Mouse (Mus musculus): ENCODE data around the gene Shank2. TPM values are rescaled to one million over a fixed set of nuclear protein-coding genes. Genes with fewer than 3 reads are reported as not detected.

The Shank2 gene
- polyA plus RNA-seq, 1 experiment from 2014 or later: 0.49 TPM

DNA sequence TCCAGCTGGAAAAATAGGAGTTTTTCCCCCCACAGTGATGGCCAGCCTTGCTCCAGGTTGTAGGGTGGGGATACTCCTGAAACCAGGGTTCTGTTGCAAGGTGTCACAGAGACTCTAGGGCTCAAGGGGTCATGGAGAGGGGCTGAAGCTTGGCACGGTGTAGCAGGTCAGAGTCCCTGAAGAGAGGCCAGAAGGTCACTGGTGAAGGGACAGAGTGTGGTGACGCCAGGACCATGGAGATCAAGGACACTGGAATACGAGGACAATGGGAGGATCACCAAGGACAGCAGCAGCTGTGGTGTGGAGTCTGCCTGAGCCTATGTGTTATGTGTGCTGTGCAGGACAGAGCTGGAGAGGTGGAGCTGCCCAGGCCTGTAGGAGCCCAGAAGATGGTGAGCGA is 6.4 kb downstream of the Shank2 start:
- H3K27ac ChIP-seq (replicated peaks in 1 of 2; ENCODE audit: control insufficient read depth in 1 of 2, insufficient read depth in 1 of 2, low read depth in 2 of 2, low read length in 2 of 2): no peak overlapping the region
- no peak overlapping the region for H3K4me3 ChIP-seq (ENCODE audit: control insufficient read depth in 1 of 2, insufficient read depth in 1 of 2, low read depth in 1 of 2, low read length in 2 of 2)
- no peaks in the 10 kb centered on the region for H3K27me3 ChIP-seq (ENCODE audit: control insufficient read depth, insufficient read depth, low read length)
- no peak overlapping the region for H3K4me2 ChIP-seq (ENCODE audit: low read length)
- no peaks in the 10 kb centered on the region for H3K4me1 ChIP-seq (ENCODE audit: control insufficient read depth in 2 of 2, insufficient read depth in 2 of 2, low read length in 2 of 2)
- WGBS: 65% methylated on average over 4 of the region's 4 CpGs
- H3K36me3 ChIP-seq (ENCODE audit: control insufficient read depth, insufficient read depth, low read length): no peaks in the 10 kb centered on the region
- ATAC-seq (ENCODE audit: insufficient number of reproducible peaks, insufficient read depth, low FRiP score, low read depth): no peak
- H3K9ac ChIP-seq (ENCODE audit: low read length): no peak overlapping the region
- H3K9me3 ChIP-seq (ENCODE audit: control insufficient read depth, low read length): no peaks in the 10 kb centered on the region

DNA sequence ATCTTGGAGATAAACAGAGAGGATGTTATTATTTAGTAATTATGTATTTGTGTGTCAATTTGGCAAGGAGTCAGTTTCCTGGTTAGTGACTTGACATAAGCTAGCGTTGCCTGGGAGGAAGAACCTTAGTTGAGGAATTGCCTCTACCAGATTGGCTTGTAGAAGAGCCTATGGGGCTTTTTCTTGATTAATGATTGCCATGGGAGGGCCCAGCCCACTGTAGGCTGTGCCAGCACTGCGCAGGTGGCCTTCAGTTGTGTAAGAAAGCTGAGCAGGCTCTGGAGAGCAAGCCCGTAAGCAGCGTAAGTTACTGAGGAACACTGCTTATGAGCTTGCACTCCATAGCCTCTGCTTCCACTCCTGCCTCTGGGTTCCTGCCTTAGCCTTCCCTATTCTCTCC is 7.3 kb downstream of the Shank2 start:
- Histone ChIP-seq H3K4me2 (ENCODE audit: low read length) (no peak overlapping the region), H3K27me3 (ENCODE audit: control insufficient read depth, insufficient read depth, low read length) (no peaks in the 10 kb centered on the region), H3K27ac (replicated peaks in 1 of 2; ENCODE audit: control insufficient read depth in 1 of 2, insufficient read depth in 1 of 2, low read depth in 2 of 2, low read length in 2 of 2) (no peak overlapping the region), H3K9ac (ENCODE audit: low read length) (no peak overlapping the region), H3K9me3 (ENCODE audit: control insufficient read depth, low read length) (no peaks in the 10 kb centered on the region), H3K4me3 (ENCODE audit: control insufficient read depth in 1 of 2, insufficient read depth in 1 of 2, low read depth in 1 of 2, low read length in 2 of 2) (no peak overlapping the region), H3K36me3 (ENCODE audit: control insufficient read depth, insufficient read depth, low read length) (no peaks in the 10 kb centered on the region), H3K4me1 (ENCODE audit: control insufficient read depth in 2 of 2, insufficient read depth in 2 of 2, low read length in 2 of 2) (no peaks in the 10 kb centered on the region)
- 75% methylated on average over 4 of the region's 4 CpGs for WGBS
- no peak for ATAC-seq (ENCODE audit: insufficient number of reproducible peaks, insufficient read depth, low FRiP score, low read depth)

DNA sequence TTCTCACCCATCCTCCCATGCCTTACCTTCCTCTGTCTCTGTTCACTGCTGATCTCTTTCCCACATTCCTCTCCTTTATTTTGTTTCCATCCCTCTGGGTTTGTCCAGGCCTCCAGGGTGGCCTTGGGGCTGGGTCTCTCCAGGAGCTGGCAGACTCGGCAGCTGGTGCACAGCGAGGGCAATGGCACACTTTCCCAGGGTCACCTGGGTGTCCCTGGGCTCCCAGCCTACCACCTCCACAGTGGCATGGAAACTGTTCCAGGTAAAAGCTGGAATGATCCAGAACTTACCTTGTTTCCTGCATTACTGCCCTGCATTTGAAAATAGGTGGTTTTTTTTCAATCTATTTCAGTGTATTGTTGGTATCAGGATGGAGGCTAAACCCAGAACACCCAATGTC is 12.8 kb downstream of the Shank2 start:
- no peak overlapping the region for H3K9ac ChIP-seq (ENCODE audit: low read length)
- WGBS: 63% methylated on average over 2 of the region's 2 CpGs
- H3K4me2 ChIP-seq (ENCODE audit: low read length): no peak overlapping the region
- no peaks in the 10 kb centered on the region for H3K36me3 ChIP-seq (ENCODE audit: control insufficient read depth, insufficient read depth, low read length)
- H3K4me3 ChIP-seq (ENCODE audit: control insufficient read depth in 1 of 2, insufficient read depth in 1 of 2, low read depth in 1 of 2, low read length in 2 of 2): no peak overlapping the region
- H3K27me3 ChIP-seq (ENCODE audit: control insufficient read depth, insufficient read depth, low read length): no peaks in the 10 kb centered on the region
- ATAC-seq (ENCODE audit: insufficient number of reproducible peaks, insufficient read depth, low FRiP score, low read depth): no peak
- no peaks in the 10 kb centered on the region for H3K4me1 ChIP-seq (ENCODE audit: control insufficient read depth in 2 of 2, insufficient read depth in 2 of 2, low read length in 2 of 2)
- H3K27ac ChIP-seq (replicated peaks in 1 of 2; ENCODE audit: control insufficient read depth in 1 of 2, insufficient read depth in 1 of 2, low read depth in 2 of 2, low read length in 2 of 2): no peak overlapping the region
- no peaks in the 10 kb centered on the region for H3K9me3 ChIP-seq (ENCODE audit: control insufficient read depth, low read length)

DNA sequence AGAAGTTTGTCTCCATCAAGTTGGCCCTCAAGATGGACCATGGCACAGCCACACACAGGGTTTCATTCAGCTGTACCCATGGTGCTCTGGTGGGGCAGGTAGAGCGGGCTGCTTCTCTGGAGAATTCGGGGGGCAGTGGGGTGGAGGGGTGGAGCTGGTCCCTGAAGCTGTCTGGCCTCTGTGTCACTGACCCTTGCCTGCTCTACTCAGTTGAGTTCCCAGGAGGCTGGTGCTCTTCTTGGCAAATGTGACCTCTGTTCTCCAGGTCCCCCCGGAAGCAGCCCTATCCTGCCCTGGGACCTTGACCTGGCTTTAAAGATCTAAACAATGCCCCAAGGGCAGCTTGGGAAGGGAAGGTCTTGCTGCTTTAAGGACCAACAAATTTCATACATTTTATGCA is 20.1 kb downstream of the Shank2 start:
- 79% methylated on average over 3 of the region's 3 CpGs for WGBS

DNA sequence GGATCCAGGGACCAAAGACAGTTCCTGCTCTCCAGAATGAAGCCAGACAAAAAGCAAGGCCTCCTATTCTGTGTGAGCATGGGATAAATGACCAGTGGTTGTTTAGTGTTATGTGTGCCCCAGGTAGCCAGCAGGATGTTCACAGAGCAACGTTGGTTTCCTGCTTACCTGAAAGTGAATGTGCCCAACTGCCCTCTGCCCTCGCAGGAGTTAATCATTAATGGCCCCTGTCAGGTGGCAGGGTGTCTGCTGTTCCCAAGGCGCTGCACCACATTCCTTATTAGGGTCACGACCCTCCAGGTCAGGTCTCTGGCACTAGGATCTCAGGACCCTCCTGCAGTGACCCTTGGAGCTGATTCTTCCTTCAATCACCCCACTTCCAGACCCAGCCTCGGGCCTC is 21.0 kb downstream of the Shank2 start:
- 42% methylated on average over 5 of the region's 5 CpGs for WGBS
- Histone ChIP-seq H3K4me2 (ENCODE audit: low read length) (no peak overlapping the region), H3K36me3 (ENCODE audit: control insufficient read depth, insufficient read depth, low read length) (no peaks in the 10 kb centered on the region), H3K4me1 (ENCODE audit: control insufficient read depth in 2 of 2, insufficient read depth in 2 of 2, low read length in 2 of 2) (no peaks in the 10 kb centered on the region), H3K4me3 (ENCODE audit: control insufficient read depth in 1 of 2, insufficient read depth in 1 of 2, low read depth in 1 of 2, low read length in 2 of 2) (no peak overlapping the region), H3K9me3 (ENCODE audit: control insufficient read depth, low read length) (no peaks in the 10 kb centered on the region), H3K27ac (replicated peaks in 1 of 2; ENCODE audit: control insufficient read depth in 1 of 2, insufficient read depth in 1 of 2, low read depth in 2 of 2, low read length in 2 of 2) (no peak overlapping the region), H3K9ac (ENCODE audit: low read length) (no peak overlapping the region), H3K27me3 (ENCODE audit: control insufficient read depth, insufficient read depth, low read length) (no peaks in the 10 kb centered on the region)
- ATAC-seq (ENCODE audit: insufficient number of reproducible peaks, insufficient read depth, low FRiP score, low read depth): no peak

More for the DNA sequence above, 20.1 kb downstream of the Shank2 start:
- Histone ChIP-seq H3K9ac (ENCODE audit: low read length) (no peak overlapping the region), H3K4me3 (ENCODE audit: control insufficient read depth in 1 of 2, insufficient read depth in 1 of 2, low read depth in 1 of 2, low read length in 2 of 2) (no peak overlapping the region), H3K27me3 (ENCODE audit: control insufficient read depth, insufficient read depth, low read length) (no peaks in the 10 kb centered on the region), H3K27ac (replicated peaks in 1 of 2; ENCODE audit: control insufficient read depth in 1 of 2, insufficient read depth in 1 of 2, low read depth in 2 of 2, low read length in 2 of 2) (no peak overlapping the region), H3K36me3 (ENCODE audit: control insufficient read depth, insufficient read depth, low read length) (no peaks in the 10 kb centered on the region), H3K9me3 (ENCODE audit: control insufficient read depth, low read length) (no peaks in the 10 kb centered on the region), H3K4me2 (ENCODE audit: low read length) (no peak overlapping the region), H3K4me1 (ENCODE audit: control insufficient read depth in 2 of 2, insufficient read depth in 2 of 2, low read length in 2 of 2) (no peaks in the 10 kb centered on the region)
- ATAC-seq (ENCODE audit: insufficient number of reproducible peaks, insufficient read depth, low FRiP score, low read depth): no peak

DNA sequence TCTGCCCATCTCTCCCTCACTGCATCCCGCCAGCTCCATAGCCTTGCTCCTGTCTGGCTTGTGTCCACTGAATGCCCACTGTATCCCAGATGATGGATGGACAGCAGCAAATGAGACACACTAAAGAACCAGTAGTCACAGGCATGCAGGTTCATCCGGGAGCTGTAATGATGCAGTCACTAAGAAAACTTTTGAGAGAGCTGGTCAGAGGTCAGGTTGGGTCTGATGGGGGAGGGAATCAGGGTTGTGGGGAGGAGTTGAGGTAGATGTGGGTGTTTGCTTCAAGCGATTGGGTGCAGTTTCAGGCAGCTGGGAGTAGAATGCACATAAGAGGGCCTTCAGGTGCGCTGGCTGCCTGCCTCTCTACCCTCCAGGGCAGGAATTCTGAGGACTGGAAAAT is 21.8 kb downstream of the Shank2 start:
- Histone ChIP-seq H3K27ac (replicated peaks in 1 of 2; ENCODE audit: control insufficient read depth in 1 of 2, insufficient read depth in 1 of 2, low read depth in 2 of 2, low read length in 2 of 2) (no peak overlapping the region), H3K4me3 (ENCODE audit: control insufficient read depth in 1 of 2, insufficient read depth in 1 of 2, low read depth in 1 of 2, low read length in 2 of 2) (no peak overlapping the region), H3K36me3 (ENCODE audit: control insufficient read depth, insufficient read depth, low read length) (no peaks in the 10 kb centered on the region), H3K4me2 (ENCODE audit: low read length) (no peak overlapping the region), H3K27me3 (ENCODE audit: control insufficient read depth, insufficient read depth, low read length) (no peaks in the 10 kb centered on the region), H3K9me3 (ENCODE audit: control insufficient read depth, low read length) (no peaks in the 10 kb centered on the region), H3K4me1 (ENCODE audit: control insufficient read depth in 2 of 2, insufficient read depth in 2 of 2, low read length in 2 of 2) (no peaks in the 10 kb centered on the region), H3K9ac (ENCODE audit: low read length) (no peak overlapping the region)
- WGBS: 65% methylated on average over 4 of the region's 4 CpGs
- ATAC-seq (ENCODE audit: insufficient number of reproducible peaks, insufficient read depth, low FRiP score, low read depth): no peak

DNA sequence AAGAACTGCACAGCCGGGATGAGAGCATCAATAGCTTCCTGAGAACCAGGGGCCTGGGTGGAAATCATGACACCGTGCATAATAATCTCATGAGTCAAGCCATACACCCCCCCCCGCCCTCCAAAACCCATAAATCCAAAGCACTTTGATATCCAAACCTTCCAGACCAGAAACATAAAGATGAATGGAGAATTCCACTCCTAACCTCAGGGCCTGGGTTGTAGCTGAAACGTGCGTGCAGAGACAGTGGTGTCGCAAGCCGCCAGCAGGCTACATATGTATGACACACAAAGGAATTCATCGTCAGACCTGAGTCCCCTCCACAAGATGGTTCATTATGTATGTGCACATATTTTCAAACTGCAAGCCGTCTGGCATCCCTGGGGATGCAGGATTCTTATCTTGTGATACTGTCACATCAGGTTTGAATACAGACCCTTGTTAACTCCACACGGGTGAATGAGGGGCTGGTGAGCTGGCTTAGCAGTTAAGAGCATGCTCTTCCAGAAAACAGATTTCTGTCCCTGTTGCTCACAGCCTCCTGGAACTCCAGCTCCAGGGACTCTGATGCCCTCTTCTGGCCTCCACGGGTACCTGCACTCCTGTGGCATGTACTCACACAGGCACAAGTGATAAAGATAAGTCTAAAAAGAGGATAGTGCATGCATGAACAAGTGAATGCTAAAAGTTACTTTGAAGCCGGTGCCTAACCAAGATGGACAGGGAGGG is 24.5 kb downstream of the Shank2 start:
- Histone ChIP-seq H3K4me1 (ENCODE audit: control insufficient read depth in 2 of 2, insufficient read depth in 2 of 2, low read length in 2 of 2) (no peaks in the 10 kb centered on the region; a peak in 1 of 4 replicates), H3K36me3 (ENCODE audit: control insufficient read depth, insufficient read depth, low read length) (no peaks in the 10 kb centered on the region), H3K27ac (replicated peaks in 1 of 2; ENCODE audit: control insufficient read depth in 1 of 2, insufficient read depth in 1 of 2, low read depth in 2 of 2, low read length in 2 of 2) (no peak overlapping the region), H3K9ac (ENCODE audit: low read length) (no peak overlapping the region), H3K27me3 (ENCODE audit: control insufficient read depth, insufficient read depth, low read length) (no peaks in the 10 kb centered on the region), H3K4me2 (ENCODE audit: low read length) (no peak overlapping the region), H3K4me3 (ENCODE audit: control insufficient read depth in 1 of 2, insufficient read depth in 1 of 2, low read depth in 1 of 2, low read length in 2 of 2) (no peak overlapping the region), H3K9me3 (ENCODE audit: control insufficient read depth, low read length) (no peaks in the 10 kb centered on the region)
- no peak for ATAC-seq (ENCODE audit: insufficient number of reproducible peaks, insufficient read depth, low FRiP score, low read depth)
- 87% methylated on average over 12 of the region's 12 CpGs for WGBS

DNA sequence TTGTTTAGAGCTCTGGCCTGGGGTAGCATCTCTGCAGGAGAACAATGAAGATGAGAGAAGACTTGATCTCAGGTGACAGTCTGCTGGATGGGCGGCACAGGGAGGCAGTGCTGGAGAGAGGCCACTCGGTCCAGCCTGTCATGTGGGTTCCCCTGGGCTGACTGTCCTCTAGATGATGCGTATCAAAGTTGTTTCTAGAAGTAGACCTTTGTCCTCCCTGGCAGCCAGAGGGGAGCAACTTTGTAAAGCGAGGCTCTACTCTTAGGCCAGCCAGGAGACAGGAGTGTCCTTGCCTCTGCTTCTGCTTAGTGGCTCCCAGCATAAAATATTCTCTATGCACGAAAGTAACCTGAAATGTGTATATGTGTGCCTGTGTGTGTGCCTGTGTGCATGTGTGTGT is 27.5 kb downstream of the Shank2 start:
- Histone ChIP-seq H3K27ac (replicated peaks in 1 of 2; ENCODE audit: control insufficient read depth in 1 of 2, insufficient read depth in 1 of 2, low read depth in 2 of 2, low read length in 2 of 2) (no peak overlapping the region), H3K4me3 (ENCODE audit: control insufficient read depth in 1 of 2, insufficient read depth in 1 of 2, low read depth in 1 of 2, low read length in 2 of 2) (no peak overlapping the region), H3K36me3 (ENCODE audit: control insufficient read depth, insufficient read depth, low read length) (no peaks in the 10 kb centered on the region), H3K27me3 (ENCODE audit: control insufficient read depth, insufficient read depth, low read length) (no peaks in the 10 kb centered on the region), H3K4me2 (ENCODE audit: low read length) (no peak overlapping the region), H3K9me3 (ENCODE audit: control insufficient read depth, low read length) (no peaks in the 10 kb centered on the region), H3K4me1 (ENCODE audit: control insufficient read depth in 2 of 2, insufficient read depth in 2 of 2, low read length in 2 of 2) (no peaks in the 10 kb centered on the region; a peak in 1 of 4 replicates), H3K9ac (ENCODE audit: low read length) (no peak overlapping the region)
- ATAC-seq (ENCODE audit: insufficient number of reproducible peaks, insufficient read depth, low FRiP score, low read depth): no peak
- 75% methylated on average over 5 of the region's 5 CpGs for WGBS

All from heart, embryonic 14.5 days (tissue).